Mouse (Mus musculus): ENCODE results near the gene Nrp2. TPM values are rescaled to one million over a fixed set of nuclear protein-coding genes. Genes with fewer than 3 reads are reported as not detected.

Gene Nrp2
- total RNA-seq, 4 experiments from 2014 or later: 38.0 to 54.0 (median 45.8) TPM

GRCm38 (mm10) chr1:62704889-62705516, 1.9 kb downstream of the Nrp2 start:
- no peak for DNase-seq

GRCm38 (mm10) chr1:62705517-62705981, 2.5 kb downstream of the Nrp2 start:
- no peak for DNase-seq

- peak; percentile 71 for DNase-seq
Measured at GRCm38 (mm10) chr1:62706085-62707021, 3.3 kb downstream of the Nrp2 start.

GRCm38 (mm10) chr1:62707101-62707912, 4.2 kb downstream of the Nrp2 start:
- no peak for DNase-seq

GRCm38 (mm10) chr1:62707913-62708860, 5.1 kb downstream of the Nrp2 start:
- DNase-seq: no peak

- DNase-seq: no peak
Measured at GRCm38 (mm10) chr1:62709770-62710335, 6.8 kb downstream of the Nrp2 start.

- no peak for DNase-seq
Measured at GRCm38 (mm10) chr1:62713021-62713676, 10.1 kb downstream of the Nrp2 start.

GRCm38 (mm10) chr1:62715004-62715403, 11.9 kb downstream of the Nrp2 start:
- DNase-seq: no peak

GRCm38 (mm10) chr1:62715692-62716091, 12.6 kb downstream of the Nrp2 start:
- DNase-seq: no peak

GRCm38 (mm10) chr1:62716836-62717478, 13.9 kb downstream of the Nrp2 start:
- no peak for DNase-seq

GRCm38 (mm10) chr1:62717552-62718236, 14.6 kb downstream of the Nrp2 start:
- DNase-seq: no peak

GRCm38 (mm10) chr1:62718237-62718571, 15.1 kb downstream of the Nrp2 start:
- no peak for DNase-seq

GRCm38 (mm10) chr1:62718750-62719149, 15.7 kb downstream of the Nrp2 start:
- no peak for DNase-seq

GRCm38 (mm10) chr1:62719770-62720169, 16.7 kb downstream of the Nrp2 start:
- no peak for DNase-seq

- DNase-seq: no peak
Measured at GRCm38 (mm10) chr1:62720176-62720575, 17.1 kb downstream of the Nrp2 start.

- DNase-seq: no peak
Measured at GRCm38 (mm10) chr1:62720727-62721705, 17.9 kb downstream of the Nrp2 start.

GRCm38 (mm10) chr1:62721706-62722187, 18.7 kb downstream of the Nrp2 start:
- peak; percentile 62 for DNase-seq

- no peak for DNase-seq
Measured at GRCm38 (mm10) chr1:62722526-62722925, 19.4 kb downstream of the Nrp2 start.
